Mouse (Mus musculus): ENCODE results near the gene Med27.
"Not testable (repeated sequence)": the region's sequence is repeated elsewhere in the genome, so short reads cannot be mapped to it uniquely, and the experiment has no call there.

Med27 gene

GRCm38 (mm10) chr2:29516621-29517170, 170.1 kb downstream of the Med27 start:
- in situ Hi-C loops (cut with MseI, MboI), result no loop called here

GRCm38 (mm10) chr2:29519402-29519801, 172.8 kb downstream of the Med27 start:
- in situ Hi-C loops (cut with MseI, MboI), result no loop called here

- in situ Hi-C loops (cut with MseI, MboI), result no loop called here
Observed at GRCm38 (mm10) chr2:29520206-29520605, 173.6 kb downstream of the Med27 start.

GRCm38 (mm10) chr2:29521486-29521885, 174.9 kb downstream of the Med27 start:
- in situ Hi-C loops (cut with MseI, MboI), result no loop called here

- in situ Hi-C loops (cut with MseI, MboI), result no loop called here
Observed at GRCm38 (mm10) chr2:29523918-29524811, 177.5 kb downstream of the Med27 start.

GRCm38 (mm10) chr2:29525273-29525805, 178.7 kb downstream of the Med27 start:
- in situ Hi-C loops (cut with MseI, MboI), result no loop called here

- in situ Hi-C loops (cut with MseI, MboI), result no loop called here
Observed at GRCm38 (mm10) chr2:29526266-29526665, 179.6 kb downstream of the Med27 start.

- in situ Hi-C loops (cut with MseI, MboI), result not testable (repeated sequence)
Observed at GRCm38 (mm10) chr2:29527480-29527879, 180.9 kb downstream of the Med27 start.

- in situ Hi-C loops (cut with MseI, MboI), result no loop called here
Observed at GRCm38 (mm10) chr2:29528811-29529210, 182.2 kb downstream of the Med27 start.

GRCm38 (mm10) chr2:29529788-29530187, 183.2 kb downstream of the Med27 start:
- in situ Hi-C loops (cut with MseI, MboI), result not testable (repeated sequence)

GRCm38 (mm10) chr2:29532173-29532572, 185.6 kb downstream of the Med27 start:
- in situ Hi-C loops (cut with MseI, MboI), result no loop called here

GRCm38 (mm10) chr2:29532921-29533320, 186.3 kb downstream of the Med27 start:
- in situ Hi-C loops (cut with MseI, MboI), result no loop called here

- in situ Hi-C loops (cut with MseI, MboI), result no loop called here
Observed at GRCm38 (mm10) chr2:29535566-29536244, 189.1 kb downstream of the Med27 start.

GRCm38 (mm10) chr2:29536481-29536880, 189.9 kb downstream of the Med27 start:
- in situ Hi-C loops (cut with MseI, MboI), result no loop called here

GRCm38 (mm10) chr2:29537334-29537733, 190.7 kb downstream of the Med27 start:
- in situ Hi-C loops (cut with MseI, MboI), result no loop called here

- in situ Hi-C loops (cut with MseI, MboI), result no loop called here
Observed at GRCm38 (mm10) chr2:29542039-29542438, 195.4 kb downstream of the Med27 start.

- in situ Hi-C loops (cut with MseI, MboI), result no loop called here
Observed at GRCm38 (mm10) chr2:29546571-29546970, 200.0 kb downstream of the Med27 start.

GRCm38 (mm10) chr2:29551816-29552585, 205.4 kb downstream of the Med27 start:
- in situ Hi-C loops (cut with MseI, MboI), result no loop called here

GRCm38 (mm10) chr2:29553945-29554634, 207.5 kb downstream of the Med27 start:
- in situ Hi-C loops (cut with MseI, MboI), result no loop called here

- in situ Hi-C loops (cut with MseI, MboI), result no loop called here
Observed at GRCm38 (mm10) chr2:29558561-29558960, 211.9 kb downstream of the Med27 start.

GRCm38 (mm10) chr2:29559955-29560354, 213.3 kb downstream of the Med27 start:
- in situ Hi-C loops (cut with MseI, MboI), result no loop called here
